Mouse (Mus musculus) retina, postnatal 7 days (tissue): ENCODE results near the gene Epha2.

Source experiments
- DNase-seq: peaks from one replicate; pipeline ENCODE4 v3.0.0-alpha.2; 2012; ENCODE audit warnings: low read depth, low spot score

Gene Epha2

DNA sequence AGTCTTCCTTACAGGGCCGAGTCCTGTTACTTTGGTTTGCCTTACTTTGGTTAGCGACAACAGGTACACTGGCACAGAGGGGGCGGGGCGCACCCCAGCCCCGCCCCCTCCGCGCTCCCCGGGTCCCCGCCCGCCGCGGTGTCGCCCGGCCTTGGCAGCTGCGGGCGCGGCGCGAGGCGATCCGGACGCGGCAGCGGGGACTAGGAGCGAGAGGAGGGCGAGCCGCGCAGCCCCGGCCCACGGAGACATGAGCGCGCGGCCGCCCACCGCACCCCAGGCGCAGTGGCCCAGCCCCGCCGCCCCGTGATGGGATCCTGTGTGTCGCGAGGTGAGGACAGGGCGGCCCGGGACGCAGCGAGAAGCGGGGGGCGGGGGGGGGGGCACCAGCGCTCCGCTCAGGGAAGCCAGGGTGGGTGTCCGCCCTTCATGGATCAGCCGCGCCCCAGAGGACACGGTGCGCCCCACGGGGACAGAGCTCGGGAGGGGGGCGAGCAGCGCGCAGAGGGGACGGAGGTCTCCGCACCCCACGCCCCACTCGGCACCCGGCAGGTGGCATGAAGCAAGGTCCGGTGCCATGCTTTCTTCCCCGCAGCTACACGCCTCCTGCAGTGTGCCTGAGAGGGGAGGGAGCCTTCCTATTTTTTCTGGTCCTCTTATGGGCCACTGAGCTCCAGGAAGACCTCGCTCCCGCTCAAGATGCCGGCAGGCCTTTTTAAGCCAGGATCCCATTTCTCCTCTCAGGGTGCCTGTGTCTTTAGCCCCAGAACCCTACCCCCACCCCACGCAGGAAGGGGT lies 67.2 kb downstream of the Epha2 start, which contains the start of gene Fam131c:
TSS of gene Fam131c (plus strand) at position 224 of the 795 bp plus-strand sequence.
- DNase-seq, result peak; percentile 30

DNA sequence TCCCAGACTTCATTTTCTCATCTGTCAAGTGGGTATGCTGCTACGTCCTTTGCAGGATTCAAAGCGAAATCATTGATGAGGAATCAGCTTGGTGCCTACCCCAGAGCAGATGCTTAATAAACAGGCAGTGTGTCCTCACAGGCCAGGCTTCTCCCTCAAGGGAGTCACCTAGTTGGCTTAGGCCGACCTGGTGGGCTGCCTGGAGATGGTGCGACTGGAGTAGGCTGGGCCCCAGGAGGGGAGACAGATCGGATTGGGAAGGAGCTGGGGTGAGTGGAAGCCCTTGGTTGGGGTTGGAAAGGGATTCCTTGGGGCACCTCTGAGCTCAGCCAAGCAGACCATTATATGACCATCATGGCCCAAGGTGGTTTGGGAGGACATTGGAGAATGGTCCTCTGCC lies 71.4 kb downstream of the Epha2 start:
- DNase-seq, result no peak
